Mouse (Mus musculus): ENCODE data around the gene Unc5a. TPM values are rescaled to one million over a fixed set of nuclear protein-coding genes. Genes with fewer than 3 reads are reported as not detected.

Unc5a gene
- polyA plus RNA-seq (2012) = not detected in 2 replicates

DNA sequence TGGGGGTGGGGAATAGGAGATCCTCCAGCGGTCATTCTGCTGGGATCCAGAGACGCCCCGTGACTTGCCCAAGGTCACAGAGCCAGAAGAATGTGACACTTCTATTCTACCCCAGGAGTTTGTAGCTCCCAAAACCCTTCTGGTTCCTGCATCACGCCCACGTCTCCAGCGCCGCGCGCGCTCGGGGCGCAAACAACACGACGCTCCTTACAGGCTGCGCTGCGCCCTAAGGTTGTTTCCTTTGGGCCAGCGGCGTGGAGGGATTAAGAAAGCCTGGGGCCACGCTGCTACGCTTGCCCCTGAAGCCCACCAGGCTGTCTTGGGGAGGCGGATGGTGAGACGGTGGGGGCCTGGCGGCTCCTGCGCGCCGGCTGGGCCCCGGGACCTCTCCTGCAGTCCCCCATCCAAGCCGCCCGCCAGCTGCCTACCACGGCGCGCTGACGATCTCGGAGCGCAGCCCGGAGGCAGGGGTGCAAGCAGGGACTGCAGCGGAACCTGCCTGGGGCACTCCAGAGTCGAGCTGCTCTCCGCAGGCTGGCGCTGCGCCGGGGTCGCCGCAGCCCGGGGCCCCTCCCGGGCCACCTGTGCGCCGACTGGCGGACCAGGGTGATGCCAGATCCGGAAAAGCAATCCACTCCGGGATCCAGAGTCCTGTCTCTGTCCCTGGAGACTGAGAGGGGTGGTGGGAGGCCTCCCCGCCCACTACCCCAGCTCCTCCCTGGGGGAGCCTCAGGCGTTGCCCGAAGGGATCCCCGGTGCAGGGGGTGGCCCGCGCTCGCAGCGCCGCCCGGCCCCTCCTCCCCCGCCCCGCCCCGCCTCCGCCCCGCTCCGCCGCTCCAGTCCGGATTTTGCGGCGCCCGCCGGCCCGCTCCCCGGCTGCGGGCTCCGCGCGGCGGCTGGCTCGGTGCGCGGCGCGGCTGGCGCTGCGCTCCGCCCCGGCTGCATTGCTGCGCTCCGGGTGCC lies at the start of gene Unc5a:
Unc5a (plus strand) TSS at position 881 of the 963 bp plus-strand sequence.
- H3K36me3 ChIP-seq (ENCODE audit: control insufficient read depth) = no peaks in the 10 kb centered on the region
- no peaks in the 10 kb centered on the region for H3K4me1 ChIP-seq (ENCODE audit: control insufficient read depth)
- TF ChIP-seq GATA1 (IDR thresholded peaks at IDR 0.05; ENCODE audit: low read length) = no peak
- TF ChIP-seq TAL1 (IDR thresholded peaks at IDR 0.05; ENCODE audit: low read length) = no peak
- H3K9me3 ChIP-seq (ENCODE audit: control insufficient read depth, low read length) = no peaks in the 10 kb centered on the region
- H3K4me3 ChIP-seq (replicated peaks) = no peak within 1 kb of the TSS
- H3K27me3 ChIP-seq (ENCODE audit: control insufficient read depth) = peaks cover 70% of the 10 kb centered on the region

- Histone ChIP-seq H3K27me3 (ENCODE audit: control insufficient read depth) (peaks cover 14% of the 10 kb centered on the region), H3K9me3 (ENCODE audit: control insufficient read depth, low read length) (no peaks in the 10 kb centered on the region), H3K36me3 (ENCODE audit: control insufficient read depth) (no peaks in the 10 kb centered on the region), H3K4me3 (replicated peaks) (no peak overlapping the region), H3K4me1 (ENCODE audit: control insufficient read depth) (no peaks in the 10 kb centered on the region)
- no peak for TF ChIP-seq TAL1 (IDR thresholded peaks at IDR 0.05; ENCODE audit: low read length)
- TF ChIP-seq GATA1 (IDR thresholded peaks at IDR 0.05; ENCODE audit: low read length) = no peak
These were observed 37.2 kb upstream of the Unc5a start for GRCm38 (mm10) chr13:54912053-54912452.

GRCm38 (mm10) chr13:54912894-54913621 lies 36.2 kb upstream of the Unc5a start:
- no peaks in the 10 kb centered on the region for H3K9me3 ChIP-seq (ENCODE audit: control insufficient read depth, low read length)
- H3K4me1 ChIP-seq (ENCODE audit: control insufficient read depth) = no peaks in the 10 kb centered on the region
- TF ChIP-seq TAL1 (IDR thresholded peaks at IDR 0.05; ENCODE audit: low read length) (no peak), GATA1 (IDR thresholded peaks at IDR 0.05; ENCODE audit: low read length) (no peak)
- H3K36me3 ChIP-seq (ENCODE audit: control insufficient read depth) = no peaks in the 10 kb centered on the region
- H3K4me3 ChIP-seq (replicated peaks) = no peak overlapping the region
- H3K27me3 ChIP-seq (ENCODE audit: control insufficient read depth) = peaks cover 14% of the 10 kb centered on the region

GRCm38 (mm10) chr13:54916644-54917043 lies 32.6 kb upstream of the Unc5a start:
- Histone ChIP-seq H3K27me3 (ENCODE audit: control insufficient read depth) (peaks cover 12% of the 10 kb centered on the region), H3K9me3 (ENCODE audit: control insufficient read depth, low read length) (no peaks in the 10 kb centered on the region), H3K36me3 (ENCODE audit: control insufficient read depth) (no peaks in the 10 kb centered on the region), H3K4me3 (replicated peaks) (no peak overlapping the region), H3K4me1 (ENCODE audit: control insufficient read depth) (no peaks in the 10 kb centered on the region)
- TF ChIP-seq GATA1 (IDR thresholded peaks at IDR 0.05; ENCODE audit: low read length) (no peak), TAL1 (IDR thresholded peaks at IDR 0.05; ENCODE audit: low read length) (no peak)

- H3K36me3 ChIP-seq (ENCODE audit: control insufficient read depth) = no peaks in the 10 kb centered on the region
These were observed 30.3 kb upstream of the Unc5a start for GRCm38 (mm10) chr13:54918910-54919309.

GRCm38 (mm10) chr13:54919666-54920065 lies 29.5 kb upstream of the Unc5a start:
- Histone ChIP-seq H3K27me3 (ENCODE audit: control insufficient read depth) (no peaks in the 10 kb centered on the region), H3K36me3 (ENCODE audit: control insufficient read depth) (no peaks in the 10 kb centered on the region), H3K9me3 (ENCODE audit: control insufficient read depth, low read length) (no peaks in the 10 kb centered on the region), H3K4me3 (replicated peaks) (no peak overlapping the region), H3K4me1 (ENCODE audit: control insufficient read depth) (no peaks in the 10 kb centered on the region)
- TF ChIP-seq TAL1 (IDR thresholded peaks at IDR 0.05; ENCODE audit: low read length) (no peak), GATA1 (IDR thresholded peaks at IDR 0.05; ENCODE audit: low read length) (no peak)

More at GRCm38 (mm10) chr13:54918910-54919309, 30.3 kb upstream of the Unc5a start:
- TF ChIP-seq GATA1 (IDR thresholded peaks at IDR 0.05; ENCODE audit: low read length) = no peak
- TF ChIP-seq TAL1 (IDR thresholded peaks at IDR 0.05; ENCODE audit: low read length) = no peak
- H3K27me3 ChIP-seq (ENCODE audit: control insufficient read depth) = no peaks in the 10 kb centered on the region
- no peaks in the 10 kb centered on the region for H3K4me1 ChIP-seq (ENCODE audit: control insufficient read depth)
- no peaks in the 10 kb centered on the region for H3K9me3 ChIP-seq (ENCODE audit: control insufficient read depth, low read length)
- H3K4me3 ChIP-seq (replicated peaks) = no peak overlapping the region

DNA sequence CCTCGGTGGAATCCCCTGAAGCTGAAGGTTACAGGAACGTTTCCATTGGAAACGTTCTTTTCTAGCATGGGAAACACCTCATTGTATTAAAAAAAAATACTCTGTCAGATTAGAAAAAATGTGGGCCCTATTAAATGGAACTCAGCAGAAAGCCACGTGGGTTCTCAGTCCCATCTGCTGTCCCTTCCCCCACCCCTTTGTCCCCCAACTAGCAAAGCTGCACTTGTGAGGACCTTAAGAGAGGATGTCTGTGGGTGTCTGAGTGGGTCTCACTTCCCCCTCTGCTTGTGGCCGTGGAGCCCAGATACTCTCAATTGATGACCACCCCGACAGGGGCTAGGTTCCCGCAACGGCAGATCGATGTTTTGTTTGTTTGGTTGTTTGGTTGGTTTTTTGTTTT lies 27.5 kb upstream of the Unc5a start:
- Histone ChIP-seq H3K36me3 (ENCODE audit: control insufficient read depth) (no peaks in the 10 kb centered on the region), H3K4me1 (ENCODE audit: control insufficient read depth) (no peaks in the 10 kb centered on the region), H3K27me3 (ENCODE audit: control insufficient read depth) (no peaks in the 10 kb centered on the region), H3K9me3 (ENCODE audit: control insufficient read depth, low read length) (no peaks in the 10 kb centered on the region), H3K4me3 (replicated peaks) (no peak overlapping the region)
- TF ChIP-seq GATA1 (IDR thresholded peaks at IDR 0.05; ENCODE audit: low read length) (no peak), TAL1 (IDR thresholded peaks at IDR 0.05; ENCODE audit: low read length) (no peak)

DNA sequence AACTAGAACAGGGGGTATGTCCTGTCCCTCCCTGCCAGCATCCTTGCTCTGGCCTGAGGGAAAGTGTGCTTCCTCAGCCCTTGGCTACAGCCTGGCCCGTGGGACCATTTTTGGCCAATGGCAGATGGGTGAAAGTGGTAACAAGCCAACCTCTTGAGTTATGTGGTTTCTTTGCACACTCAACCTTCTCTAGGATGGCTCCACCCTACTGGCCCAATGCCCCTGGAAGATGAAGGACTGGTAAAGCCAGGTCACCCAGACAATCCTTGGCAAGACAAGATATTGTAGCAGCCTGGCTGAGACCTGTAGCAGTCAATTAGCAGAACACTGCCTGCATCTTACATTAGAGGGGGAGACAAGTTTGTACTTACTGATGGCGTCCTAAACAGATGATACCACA lies 25.5 kb upstream of the Unc5a start:
- H3K9me3 ChIP-seq (ENCODE audit: control insufficient read depth, low read length) = no peaks in the 10 kb centered on the region
- no peaks in the 10 kb centered on the region for H3K36me3 ChIP-seq (ENCODE audit: control insufficient read depth)
- H3K4me1 ChIP-seq (ENCODE audit: control insufficient read depth) = no peaks in the 10 kb centered on the region
- TF ChIP-seq TAL1 (IDR thresholded peaks at IDR 0.05; ENCODE audit: low read length) = no peak
- no peak for TF ChIP-seq GATA1 (IDR thresholded peaks at IDR 0.05; ENCODE audit: low read length)
- no peak overlapping the region for H3K4me3 ChIP-seq (replicated peaks)
- no peaks in the 10 kb centered on the region for H3K27me3 ChIP-seq (ENCODE audit: control insufficient read depth)

GRCm38 (mm10) chr13:54925466-54925865 lies 23.7 kb upstream of the Unc5a start:
- Histone ChIP-seq H3K36me3 (ENCODE audit: control insufficient read depth) (no peaks in the 10 kb centered on the region), H3K4me1 (ENCODE audit: control insufficient read depth) (no peaks in the 10 kb centered on the region), H3K9me3 (ENCODE audit: control insufficient read depth, low read length) (no peaks in the 10 kb centered on the region), H3K4me3 (replicated peaks) (no peak overlapping the region), H3K27me3 (ENCODE audit: control insufficient read depth) (no peaks in the 10 kb centered on the region)
- no peak for TF ChIP-seq TAL1 (IDR thresholded peaks at IDR 0.05; ENCODE audit: low read length)
- no peak for TF ChIP-seq GATA1 (IDR thresholded peaks at IDR 0.05; ENCODE audit: low read length)

Data from erythroblast, embryonic 14.5 days (primary cell).